27 mouse cellular contexts compared by ENCODE assay signal in the genomic region with DNA sequence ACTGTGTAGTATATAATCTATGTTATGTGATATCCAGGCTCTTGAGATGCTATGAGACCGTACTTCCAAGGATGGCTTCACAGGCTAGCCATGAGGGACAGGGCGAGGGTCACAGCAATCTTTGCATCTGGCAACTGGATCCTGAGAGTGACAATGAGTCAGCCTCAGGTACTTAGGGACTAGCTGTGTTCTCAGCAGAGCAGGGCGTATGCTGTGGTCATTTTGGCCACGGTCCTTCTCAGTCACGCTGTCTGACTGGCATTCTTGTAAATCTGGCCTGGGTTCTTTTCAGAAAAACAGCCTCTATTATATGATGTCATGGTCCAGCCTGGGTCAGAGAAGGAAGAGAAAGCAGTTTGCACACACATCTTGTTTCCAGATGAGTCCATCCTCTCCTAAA. TPM values are rescaled to one million over a fixed set of nuclear protein-coding genes. Genes with fewer than 3 reads are reported as not detected.
A peak's percentile ranks its signal among the peaks of the same experiment; 100 is the strongest.
DNase-seq lines count a peak whose midpoint lies in the region; ATAC-seq lines count a peak whose summit lies in the region.
"Had no signal": no experiment of that assay in that cellular context is flagged by ENCODE, and none has a peak within 500 bp of the region (broad histone marks: within the 10 kb centered on the region; RNA-seq: fewer than 3 reads in every experiment).

No protein-coding gene starts in this region.

- H3K9ac ChIP-seq in heart, embryonic 11.5 days (ENCODE audit: low read depth, low read length), result no peak overlapping the region
- H3K9ac ChIP-seq in heart, embryonic 16.5 days (ENCODE audit: low read length), result no peak overlapping the region
- H3K9ac ChIP-seq: embryonic facial prominence, embryonic 12.5 days; forebrain, embryonic 13.5 days; heart, embryonic 12.5 days; hindbrain, embryonic 13.5 days; intestine, embryonic 15.5 days; kidney, embryonic 15.5 days had no signal

- H3K4me1 ChIP-seq in heart, embryonic 11.5 days (ENCODE audit: control insufficient read depth, insufficient read depth, low read length), result peaks cover 3% of the 10 kb centered on the region; the same call in 1 of the 2 replicates
- peaks cover 2% of the 10 kb centered on the region; the same call in 1 of the 2 replicates for H3K4me1 ChIP-seq in heart, embryonic 16.5 days (ENCODE audit: control insufficient read depth, insufficient read depth, low read length)
- H3K4me1 ChIP-seq: forebrain, embryonic 13.5 days had no signal

- WGBS in heart, embryonic 11.5 days (ENCODE audit: insufficient replicate concordance), result 92% methylated on average over 5 of the region's 5 CpGs
- WGBS in heart, embryonic 16.5 days, result 82% methylated on average over 5 of the region's 5 CpGs

- no peaks in the 10 kb centered on the region for H3K36me3 ChIP-seq in heart, embryonic 11.5 days (ENCODE audit: control insufficient read depth, insufficient read depth, low read length)
- H3K36me3 ChIP-seq in heart, embryonic 16.5 days (ENCODE audit: control insufficient read depth, insufficient read depth), result no peaks in the 10 kb centered on the region
- H3K36me3 ChIP-seq: embryonic facial prominence, embryonic 12.5 days; forebrain, embryonic 10.5 days; heart, embryonic 12.5 days; hindbrain, embryonic 10.5 days; hindbrain, embryonic 13.5 days; intestine, embryonic 15.5 days; kidney, embryonic 15.5 days had no signal

- DNase-seq in gastrocnemius, adult 18-20 months (ENCODE audit: low spot score), result peak; percentile 46
- DNase-seq in gastrocnemius, adult 8-10 months (ENCODE audit: low spot score in 2 of 2), result no peak
- peak; percentile 89 for DNase-seq in heart, adult 11 months
- no peak for DNase-seq in heart, adult 8-10 months (ENCODE audit: low spot score)
- DNase-seq in adrenal gland, adult (ENCODE audit: inconsistent age in 2 of 2, low spot score in 1 of 2), result no peak
- DNase-seq: adrenal gland, postnatal 10 days; adrenal gland, postnatal 36 days; cerebellum, adult 18-20 months; cerebellum, adult 9-10 months; cerebellum, postnatal 14 days; gastrocnemius, postnatal 10 days; kidney, adult 11 months; kidney, adult 8-10 months had no signal

- no peak overlapping the region for H3K4me3 ChIP-seq in heart, embryonic 11.5 days (ENCODE audit: low read depth, low read length)
- no peak overlapping the region for H3K4me3 ChIP-seq in heart, embryonic 16.5 days (ENCODE audit: low read length)
- H3K4me3 ChIP-seq: embryonic facial prominence, embryonic 12.5 days; forebrain, embryonic 10.5 days; forebrain, embryonic 13.5 days; heart, embryonic 12.5 days; hindbrain, embryonic 10.5 days; hindbrain, embryonic 13.5 days; intestine, embryonic 15.5 days; kidney, embryonic 15.5 days had no signal

- H3K4me2 ChIP-seq in heart, embryonic 11.5 days, result no peak overlapping the region
- no peak overlapping the region for H3K4me2 ChIP-seq in heart, embryonic 16.5 days (ENCODE audit: low read depth, low read length)
- H3K4me2 ChIP-seq: embryonic facial prominence, embryonic 12.5 days; forebrain, embryonic 13.5 days; hindbrain, embryonic 13.5 days; intestine, embryonic 15.5 days; kidney, embryonic 15.5 days had no signal

- H3K9me3 ChIP-seq in heart, embryonic 11.5 days (replicated peaks; ENCODE audit: control insufficient read depth, low read length), result no peaks in the 10 kb centered on the region
- H3K9me3 ChIP-seq in heart, embryonic 16.5 days (replicated peaks; ENCODE audit: control insufficient read depth, low read length), result no peaks in the 10 kb centered on the region
- H3K9me3 ChIP-seq: embryonic facial prominence, embryonic 12.5 days; forebrain, embryonic 10.5 days; forebrain, embryonic 13.5 days; heart, embryonic 12.5 days; hindbrain, embryonic 10.5 days; hindbrain, embryonic 13.5 days; intestine, embryonic 15.5 days; kidney, embryonic 15.5 days had no signal

- no peak overlapping the region for H3K27ac ChIP-seq in heart, embryonic 11.5 days (ENCODE audit: low read depth, low read length)
- H3K27ac ChIP-seq in heart, embryonic 16.5 days (ENCODE audit: low read length), result 0 out of 2 replicates have a peak overlapping the region, but pooled peaks have one; percentile 12
- H3K27ac ChIP-seq: forebrain, embryonic 10.5 days; forebrain, embryonic 13.5 days; hindbrain, embryonic 10.5 days; hindbrain, embryonic 13.5 days had no signal

- H3K27me3 ChIP-seq in heart, embryonic 11.5 days (ENCODE audit: control insufficient read depth, insufficient read depth, low read length), result no peaks in the 10 kb centered on the region
- H3K27me3 ChIP-seq in heart, embryonic 16.5 days (ENCODE audit: control insufficient read depth, insufficient read depth, low read length), result no peaks in the 10 kb centered on the region
- H3K27me3 ChIP-seq: embryonic facial prominence, embryonic 12.5 days; heart, embryonic 12.5 days; intestine, embryonic 15.5 days; kidney, embryonic 15.5 days had no signal

- no peak for ATAC-seq in heart, embryonic 11.5 days (replicated peaks; ENCODE audit: insufficient number of reproducible peaks, low FRiP score, low TSS enrichment)
- no peak for ATAC-seq in heart, embryonic 16.5 days (replicated peaks; ENCODE audit: extremely low read depth, insufficient read depth, low FRiP score)
- ATAC-seq: CD4-positive, CD25-positive, alpha-beta regulatory T cell, adult 4 months; forebrain, embryonic 13.5 days; forebrain, embryonic 16.5 days; hindbrain, embryonic 16.5 days; intestine, embryonic 15.5 days had no signal

RNA-seq across cellular contexts. Expression of a gene that starts 9.0 kb away (rescaled TPM):
- total RNA-seq in gastrocnemius, adult 18-20 months (2021), result 10 to 100 TPM; 30.1 to 31.0 TPM
- 10 to 100 TPM; 19.3 to 28.6 (median 25.4) TPM for total RNA-seq in gastrocnemius, adult 8-10 months (2022)
- polyA plus RNA-seq in heart, embryonic 11.5 days (2014; fragmentation: Nextera tagmentation; extraction: Ambion mirVana), result 230 and 232 TPM in 2 replicates
- 203 and 204 TPM in 2 replicates for polyA plus RNA-seq in heart, embryonic 16.5 days (2015; fragmentation: Nextera tagmentation; extraction: Ambion mirVana)
- 10 to 100 TPM; 60.8 to 93.6 (median 83.9) TPM for total RNA-seq in heart, adult 8-10 months (2022)
- polyA plus RNA-seq: CD4-positive, CD25-positive, alpha-beta regulatory T cell, adult 4 months had no signal

RNA-seq across cellular contexts. Expression of a gene that starts 10.5 kb away (rescaled TPM):
- 10 to 100 TPM; 25.3 to 26.3 TPM for total RNA-seq in gastrocnemius, adult 18-20 months (2021)
- 10 to 100 TPM; 24.3 to 31.0 (median 26.2) TPM for total RNA-seq in gastrocnemius, adult 8-10 months (2022)
- polyA plus RNA-seq in heart, embryonic 11.5 days (2014; fragmentation: Nextera tagmentation; extraction: Ambion mirVana), result 10.2 and 12.7 TPM in 2 replicates
- polyA plus RNA-seq in heart, embryonic 16.5 days (2015; fragmentation: Nextera tagmentation; extraction: Ambion mirVana), result 14.7 and 17.1 TPM in 2 replicates
- 10 to 100 TPM; 28.6 to 37.3 (median 31.7) TPM for total RNA-seq in heart, adult 8-10 months (2022)

RNA-seq across cellular contexts. Expression of a gene that starts 16.7 kb away (rescaled TPM):
- 10 to 100 TPM; 46.1 to 46.8 TPM for total RNA-seq in gastrocnemius, adult 18-20 months (2021)
- total RNA-seq in gastrocnemius, adult 8-10 months (2022), result 10 to 100 TPM; 44.9 to 48.1 (median 47.2) TPM
- 126 and 128 TPM in 2 replicates for polyA plus RNA-seq in heart, embryonic 11.5 days (2014; fragmentation: Nextera tagmentation; extraction: Ambion mirVana)
- polyA plus RNA-seq in heart, embryonic 16.5 days (2015; fragmentation: Nextera tagmentation; extraction: Ambion mirVana), result 105 and 107 TPM in 2 replicates
- 100 to 1,000 TPM in 3 of 4 experiments, 10 to 100 TPM in 1; 88.4 to 109 (median 104) TPM for total RNA-seq in heart, adult 8-10 months (2022)

RNA-seq across cellular contexts. Expression of a gene that starts 23.6 kb away (rescaled TPM):
- total RNA-seq in gastrocnemius, adult 18-20 months (2021), result under 1 TPM; 0.23 to 0.26 TPM
- total RNA-seq in gastrocnemius, adult 8-10 months (2022), result under 1 TPM in 3 of 4 experiments, not detected in 1; 0.12 to 0.49 (median 0.32) TPM
- 11.1 and 13.7 TPM in 2 replicates for polyA plus RNA-seq in heart, embryonic 11.5 days (2014; fragmentation: Nextera tagmentation; extraction: Ambion mirVana)
- 6.8 and 7.3 TPM in 2 replicates for polyA plus RNA-seq in heart, embryonic 16.5 days (2015; fragmentation: Nextera tagmentation; extraction: Ambion mirVana)
- 10 to 100 TPM in 3 of 4 experiments, 1 to 10 TPM in 1; 7.6 to 16.6 (median 14.2) TPM for total RNA-seq in heart, adult 8-10 months (2022)
- total RNA-seq: granulocyte monocyte progenitor cell, adult 5-6 weeks had no signal

RNA-seq across cellular contexts. Expression of a gene that starts 42.0 kb away (rescaled TPM):
- total RNA-seq in gastrocnemius, adult 18-20 months (2021), result under 1 TPM; 0.31 to 0.37 TPM
- under 1 TPM in 3 of 4 experiments, not detected in 1; 0.29 to 0.53 (median 0.34) TPM for total RNA-seq in gastrocnemius, adult 8-10 months (2022)
- 1.1 TPM in 2 replicates for polyA plus RNA-seq in heart, embryonic 11.5 days (2014; fragmentation: Nextera tagmentation; extraction: Ambion mirVana)
- polyA plus RNA-seq in heart, embryonic 16.5 days (2015; fragmentation: Nextera tagmentation; extraction: Ambion mirVana), result 0.87 and 0.91 TPM in 2 replicates
- under 1 TPM in 3 of 4 experiments, not detected in 1; 0.14 to 0.29 (median 0.22) TPM for total RNA-seq in heart, adult 8-10 months (2022)

Comparison
In these comparisons a context has a peak if more than half of its experiments do, and no peak if none do; other contexts are left out.
1. DNase-seq: peak in gastrocnemius, adult 18-20 months (single experiment) and heart, adult 11 months (single experiment); none in gastrocnemius, adult 8-10 months (0 of 2), heart, adult 8-10 months (single experiment) and adrenal gland, adult (0 of 2).